Mouse (Mus musculus) forebrain, embryonic 12.5 days (tissue): ENCODE measurements around the gene Scaf1. TPM values are rescaled to one million over a fixed set of nuclear protein-coding genes. Genes with fewer than 3 reads are reported as not detected.
"Not testable (repeated sequence)": the region's sequence is repeated elsewhere in the genome, so short reads cannot be mapped to it uniquely, and the experiment has no call there.

Source experiments
- ATAC-seq: fragments of 200-750 bp; cut with Nextera tagmentation; 2 replicates; pipeline ENCODE4 v1.8.0; 2017; ENCODE audit warnings: moderate TSS enrichment; ENCODE audit not compliant: low FRiP score
- H3K27ac ChIP-seq: fragments of 300-500 bp; sonication (generic); 2 replicates; pipeline ENCODE4 v1.5.1; 2016; ENCODE audit warnings: mild to moderate bottlenecking
- H3K27me3 ChIP-seq: fragments of 300-500 bp; sonication (generic); 2 replicates; pipeline ENCODE4 v1.6.1; 2016; ENCODE audit warnings: mild to moderate bottlenecking
- H3K36me3 ChIP-seq: fragments of 300-500 bp; sonication (generic); replicated peaks from 2 replicates; pipeline ENCODE4 v1.6.1; 2016; ENCODE audit warnings: mild to moderate bottlenecking
- H3K4me1 ChIP-seq: fragments of 300-500 bp; sonication (generic); 2 replicates; pipeline ENCODE4 v1.6.1; 2016
- H3K4me2 ChIP-seq: fragments of 300-500 bp; sonication (generic); 2 replicates; pipeline ENCODE4 v1.6.1; 2016; ENCODE audit warnings: mild to moderate bottlenecking, moderate library complexity
- H3K4me3 ChIP-seq: fragments of 300-500 bp; sonication (generic); replicated peaks from 2 replicates; pipeline ENCODE4 v1.5.1; 2016; ENCODE audit warnings: mild to moderate bottlenecking
- H3K9ac ChIP-seq: fragments of 300-500 bp; sonication (generic); 2 replicates; pipeline ENCODE4 v1.6.1; 2016; ENCODE audit warnings: mild to moderate bottlenecking
- H3K9me3 ChIP-seq: fragments of 300-500 bp; sonication (generic); 2 replicates; pipeline ENCODE4 v1.6.1; 2016
- WGBS: fragments of 180-500 bp; shearing (Covaris S2); methylation state at CpG from one replicate; pipeline ENCODE4 v1.1.7; 2016; 5-methylcytosine and 5-hydroxymethylcytosine counted together
- polyA plus RNA-seq: library from polyadenylated mRNA; unstranded; fragments of >200 nt; fragmentation: Nextera tagmentation; extraction: Ambion mirVana; gene quantifications from 2 replicates; pipeline ENCODE4 v1.2.1, GENCODE M21; 2016

The Scaf1 gene
- polyA plus RNA-seq, 1 experiment from 2014 or later: 47.4 TPM

DNA sequence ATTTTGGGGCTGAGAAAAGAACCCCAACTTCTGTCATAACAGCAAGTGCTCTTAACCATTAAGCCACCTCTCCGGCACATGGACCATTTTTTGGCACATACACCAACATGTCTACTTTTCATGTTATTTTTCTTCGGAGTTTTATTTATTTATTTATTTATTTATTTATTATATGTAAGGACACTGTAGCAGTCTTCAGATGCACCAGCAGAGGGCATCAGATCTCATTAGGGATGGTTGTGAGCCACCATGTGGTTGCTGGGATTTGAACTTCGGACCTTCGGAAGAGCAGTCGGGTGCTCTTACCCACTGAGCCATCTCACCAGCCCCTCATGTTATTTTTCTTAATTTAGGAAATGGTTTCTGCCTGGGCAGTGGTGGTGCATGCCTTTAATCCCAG lies 7.5 kb upstream of the Scaf1 start:
- peaks cover 18% of the 10 kb centered on the region for H3K36me3 ChIP-seq
- peaks cover 19% of the 10 kb centered on the region for H3K27me3 ChIP-seq
- H3K4me2 ChIP-seq, H3K4me3 ChIP-seq, H3K9ac ChIP-seq, H3K4me1 ChIP-seq, H3K9me3 ChIP-seq, H3K27ac ChIP-seq, ATAC-seq: not testable (repeated sequence)
- 82% methylated on average over 5 of the region's 5 CpGs for WGBS

DNA sequence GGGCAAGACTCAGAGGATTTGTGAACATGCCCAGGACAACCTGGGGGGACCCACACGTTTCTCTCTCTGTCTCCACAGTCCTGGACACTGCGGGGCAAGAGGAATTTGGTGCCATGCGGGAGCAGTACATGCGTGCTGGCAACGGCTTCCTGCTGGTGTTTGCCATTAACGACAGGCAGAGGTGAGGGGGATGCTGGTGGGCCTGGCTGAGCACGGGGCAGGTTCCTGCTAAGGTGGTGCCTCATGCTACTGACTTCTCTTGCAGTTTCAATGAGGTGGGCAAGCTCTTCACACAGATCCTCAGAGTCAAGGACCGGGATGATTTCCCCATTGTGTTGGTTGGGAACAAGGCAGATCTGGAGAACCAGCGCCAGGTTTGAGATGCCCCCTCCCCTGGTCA lies 4.1 kb upstream of the Scaf1 start:
- WGBS: 82% methylated on average over 9 of the region's 9 CpGs
- Histone ChIP-seq H3K4me2 (no peak overlapping the region), H3K4me1 (peaks cover 15% of the 10 kb centered on the region), H3K27me3 (peaks cover 24% of the 10 kb centered on the region), H3K4me3 (no peak overlapping the region), H3K9me3 (no peaks in the 10 kb centered on the region), H3K36me3 (no peaks in the 10 kb centered on the region), H3K9ac (no peak overlapping the region), H3K27ac (no peak overlapping the region)
- no peak for ATAC-seq

DNA sequence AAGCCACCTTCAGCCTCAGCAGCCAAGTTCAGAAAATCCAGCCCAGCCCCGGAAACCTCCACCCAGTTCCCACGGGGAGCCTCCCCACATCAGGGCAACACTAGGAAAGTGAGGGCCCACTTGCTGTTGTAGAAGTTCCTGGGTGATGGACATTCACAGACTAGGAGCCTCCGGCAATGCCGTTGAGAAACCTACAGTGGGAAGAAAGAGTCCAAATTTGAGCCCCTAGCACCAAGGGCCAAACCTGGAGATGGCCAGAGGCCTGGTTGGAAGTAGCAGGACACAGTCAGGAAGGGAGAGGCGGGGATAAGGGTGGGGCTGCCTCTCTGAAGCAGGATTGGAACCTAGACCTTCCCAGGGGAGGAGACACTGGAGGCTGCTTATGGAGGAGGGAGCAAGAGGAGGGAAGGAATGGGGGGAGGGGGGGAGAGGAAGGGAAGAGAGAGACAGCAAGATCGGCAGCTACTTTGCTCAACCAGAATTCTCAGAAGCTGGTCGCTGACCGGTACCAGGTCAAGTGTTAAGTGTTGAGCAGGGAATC lies 2.9 kb upstream of the Scaf1 start:
- no peaks in the 10 kb centered on the region for H3K9me3 ChIP-seq
- no peak overlapping the region for H3K27ac ChIP-seq
- H3K4me2 ChIP-seq: no peak overlapping the region
- H3K4me3 ChIP-seq: no peak overlapping the region
- H3K27me3 ChIP-seq: peaks cover 24% of the 10 kb centered on the region
- H3K4me1 ChIP-seq: peaks cover 26% of the 10 kb centered on the region
- 0 out of 2 replicates have a peak overlapping the region, but pooled peaks have one; percentile 7 for H3K9ac ChIP-seq
- no peak for ATAC-seq
- H3K36me3 ChIP-seq: no peaks in the 10 kb centered on the region
- WGBS: 45% methylated on average over 8 of the region's 8 CpGs

DNA sequence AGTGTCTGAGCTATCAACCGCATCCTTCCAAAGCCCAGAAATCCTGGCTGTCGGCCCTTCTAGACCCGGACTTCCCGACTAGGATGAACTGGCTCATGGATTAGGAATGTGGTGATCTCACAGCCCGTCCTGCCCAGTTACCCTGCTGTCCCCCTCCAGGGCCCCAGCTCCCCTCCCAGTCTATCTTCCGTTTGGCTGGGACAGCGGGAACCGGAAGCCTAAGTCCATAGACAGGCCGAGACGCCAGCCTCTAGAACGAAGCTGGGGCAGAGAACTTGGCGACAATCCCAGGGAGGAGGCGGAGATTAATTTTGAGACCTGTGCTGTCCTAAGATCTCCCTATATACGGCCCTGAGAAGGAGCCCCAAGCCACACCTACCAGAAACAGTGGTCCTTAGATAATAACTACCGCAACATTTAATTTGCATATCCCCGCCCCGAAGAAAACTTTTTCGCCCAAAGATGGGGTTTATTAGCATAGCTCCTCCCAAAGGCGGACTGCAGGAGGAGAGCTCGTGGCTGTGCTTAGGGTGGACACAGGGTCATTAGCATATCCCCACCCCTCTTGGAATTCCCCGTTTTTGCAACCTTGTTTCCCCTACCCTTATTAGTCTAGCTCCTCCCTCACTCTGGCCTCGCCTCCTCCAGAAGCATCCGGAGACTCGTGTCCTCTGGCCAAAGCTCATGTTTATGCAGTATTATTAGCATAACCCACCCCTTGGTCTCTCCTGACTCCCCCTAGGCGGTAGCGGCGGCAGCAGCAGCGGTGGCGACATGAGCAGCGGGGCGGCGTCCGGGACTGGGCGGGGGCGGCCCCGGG lies 1.3 kb upstream of the Scaf1 start, which contains the start of gene Rras:
Gene Rras (plus strand): TSS at position 720 of the 820 bp plus-strand sequence.
- peak within 1 kb of the TSS; percentile 59 for H3K9ac ChIP-seq
- peak; percentile 81 for ATAC-seq
- H3K4me1 ChIP-seq: peaks cover 28% of the 10 kb centered on the region
- H3K4me2 ChIP-seq: peak within 1 kb of the TSS; percentile 94
- H3K4me3 ChIP-seq: peak within 1 kb of the TSS; percentile 95
- under 1% methylated on average over 36 of the region's 36 CpGs for WGBS
- H3K27ac ChIP-seq: peak within 1 kb of the TSS; percentile 91
- no peaks in the 10 kb centered on the region for H3K9me3 ChIP-seq
- H3K27me3 ChIP-seq: peaks cover 24% of the 10 kb centered on the region
- H3K36me3 ChIP-seq: peaks cover 16% of the 10 kb centered on the region

DNA sequence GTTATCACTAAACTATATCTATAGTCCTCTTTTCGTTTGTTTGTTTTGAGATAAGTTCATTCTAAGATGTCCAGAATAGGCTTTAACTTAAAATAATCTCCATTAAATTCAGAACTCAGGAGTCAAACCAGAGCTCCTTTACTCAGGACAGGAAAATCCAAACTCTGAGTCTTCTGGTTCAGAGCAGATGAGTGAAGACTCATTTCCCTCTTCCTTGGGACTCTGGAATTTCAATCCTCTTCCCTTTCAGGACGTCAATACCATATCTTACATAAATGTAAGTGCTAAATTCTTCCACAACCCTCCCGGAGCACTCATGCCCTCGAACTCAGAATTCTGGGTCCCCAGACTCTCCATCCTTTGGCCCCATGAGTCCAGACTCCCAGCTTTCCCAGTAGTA lies 598 bp upstream of the Scaf1 start:
- ATAC-seq: no peak
- WGBS: 4% methylated on average over 4 of the region's 4 CpGs
- peaks cover 23% of the 10 kb centered on the region for H3K36me3 ChIP-seq
- peak overlapping the region; percentile 95 for H3K4me3 ChIP-seq
- H3K9ac ChIP-seq: peak overlapping the region; percentile 57
- H3K9me3 ChIP-seq: no peaks in the 10 kb centered on the region
- peak overlapping the region; percentile 94 for H3K4me2 ChIP-seq
- H3K27me3 ChIP-seq: peaks cover 24% of the 10 kb centered on the region
- peak overlapping the region; percentile 91 for H3K27ac ChIP-seq
- peaks cover 28% of the 10 kb centered on the region for H3K4me1 ChIP-seq

DNA sequence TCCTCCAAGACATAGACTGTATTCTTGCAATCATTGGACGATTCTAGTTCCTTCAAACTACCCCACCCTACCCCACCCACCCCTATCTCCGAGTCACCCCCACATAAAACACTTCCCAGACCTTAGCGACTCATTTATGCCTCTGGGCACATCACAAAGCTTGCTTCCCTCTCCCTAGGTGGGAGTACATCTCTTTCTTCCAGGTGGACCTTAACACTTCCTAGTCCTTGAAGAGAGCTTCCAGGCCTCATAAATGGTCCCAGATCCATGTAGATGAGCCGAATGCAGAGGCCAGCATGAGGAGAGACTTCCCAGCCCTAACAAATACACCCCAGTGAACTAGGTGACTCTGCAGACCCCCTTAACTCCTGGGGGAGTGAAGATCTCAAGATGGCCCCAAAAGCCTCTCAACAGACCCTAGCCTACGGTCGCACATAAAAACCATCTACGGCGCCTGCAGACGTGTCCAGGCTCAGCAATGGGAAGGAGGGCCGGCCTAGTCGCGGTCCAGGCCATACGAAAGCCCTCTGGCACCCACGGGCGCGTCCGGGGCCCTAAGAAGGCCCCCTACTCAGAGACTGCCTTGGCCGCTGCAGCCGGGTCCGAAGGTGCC lies 713 bp downstream of the Scaf1 start:
- no peak for ATAC-seq
- peaks cover 33% of the 10 kb centered on the region for H3K36me3 ChIP-seq
- H3K9me3 ChIP-seq: no peaks in the 10 kb centered on the region
- peak overlapping the region; percentile 95 for H3K4me3 ChIP-seq
- peaks cover 28% of the 10 kb centered on the region for H3K4me1 ChIP-seq
- peak overlapping the region; percentile 79 for H3K4me2 ChIP-seq
- peak overlapping the region; percentile 83 for H3K27ac ChIP-seq
- 1% methylated on average over 20 of the region's 20 CpGs for WGBS
- H3K9ac ChIP-seq: peak overlapping the region; percentile 90
- H3K27me3 ChIP-seq: peaks cover 23% of the 10 kb centered on the region

DNA sequence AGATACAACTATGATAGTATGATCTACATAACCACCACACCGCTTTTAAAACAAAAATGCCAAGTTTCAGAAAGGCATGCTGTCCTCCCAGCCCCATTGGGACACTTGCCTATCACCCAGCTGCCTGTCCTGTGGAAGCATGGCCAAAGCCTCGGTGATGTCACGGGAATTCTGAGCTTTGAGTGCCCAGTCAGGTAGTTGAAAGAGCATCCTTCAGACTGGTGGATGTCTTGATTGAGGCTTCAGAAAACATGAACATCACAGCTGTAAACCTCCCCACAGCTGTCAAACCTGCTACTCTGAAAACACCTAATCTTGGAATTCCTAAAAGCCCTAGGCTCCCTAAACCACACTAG lies 2.1 kb downstream of the Scaf1 start:
- ATAC-seq: no peak
- no peaks in the 10 kb centered on the region for H3K9me3 ChIP-seq
- peaks cover 9% of the 10 kb centered on the region for H3K27me3 ChIP-seq
- peaks cover 28% of the 10 kb centered on the region for H3K4me1 ChIP-seq
- 94% methylated on average over 3 of the region's 3 CpGs for whole genome bisulfite sequencing
- no peak overlapping the region for H3K27ac ChIP-seq
- H3K4me2 ChIP-seq: 0 out of 2 replicates have a peak overlapping the region, but pooled peaks have one; percentile 79
- H3K4me3 ChIP-seq: no peak overlapping the region; the same call in 1 of the 2 replicates
- no peak overlapping the region for H3K9ac ChIP-seq
- peaks cover 46% of the 10 kb centered on the region for H3K36me3 ChIP-seq

DNA sequence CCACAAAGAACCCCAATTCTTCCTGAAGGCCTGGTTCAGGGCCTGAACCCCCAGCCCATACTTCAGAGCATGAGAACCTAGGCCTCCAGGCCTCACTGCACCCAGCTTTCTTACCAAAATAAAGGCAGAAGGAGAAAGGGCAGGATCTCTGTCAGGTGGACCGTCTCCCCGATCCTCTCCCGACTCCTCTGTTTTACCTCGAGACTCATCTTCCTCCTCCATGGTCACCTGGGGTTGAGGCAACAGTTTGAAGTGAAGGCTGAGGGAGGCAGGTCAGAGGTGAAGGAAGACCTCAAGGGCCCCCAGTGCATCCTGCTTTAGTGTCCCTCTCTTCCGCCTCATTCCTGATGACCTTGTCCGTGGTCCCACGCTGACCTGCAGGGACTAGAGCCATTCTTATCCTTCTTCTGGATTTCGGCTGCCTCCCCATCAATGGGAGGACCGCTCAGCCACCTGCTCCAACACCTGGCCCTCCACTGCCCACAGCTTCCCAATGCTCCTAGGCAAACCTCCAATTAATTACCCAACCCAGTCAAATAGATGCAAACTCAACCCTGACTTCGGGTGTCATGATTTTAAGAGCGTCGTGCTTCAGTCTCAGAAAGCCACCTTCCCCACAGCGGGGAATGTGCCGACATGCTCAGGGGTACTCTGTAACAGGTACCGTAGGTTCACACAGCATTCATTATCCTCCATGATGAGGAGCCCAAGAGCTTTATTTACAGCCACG lies 2.6 kb downstream of the Scaf1 start:
- Histone ChIP-seq H3K27me3 (0 out of 2 replicates have a peak, but pooled peaks cover 3% of the 10 kb centered on the region), H3K27ac (no peak overlapping the region), H3K4me3 (no peak overlapping the region), H3K4me1 (peaks cover 28% of the 10 kb centered on the region), H3K9me3 (no peaks in the 10 kb centered on the region), H3K4me2 (no peak overlapping the region), H3K9ac (no peak overlapping the region), H3K36me3 (peaks cover 52% of the 10 kb centered on the region)
- 96% methylated on average over 16 of the region's 16 CpGs for WGBS
- no peak for ATAC-seq

DNA sequence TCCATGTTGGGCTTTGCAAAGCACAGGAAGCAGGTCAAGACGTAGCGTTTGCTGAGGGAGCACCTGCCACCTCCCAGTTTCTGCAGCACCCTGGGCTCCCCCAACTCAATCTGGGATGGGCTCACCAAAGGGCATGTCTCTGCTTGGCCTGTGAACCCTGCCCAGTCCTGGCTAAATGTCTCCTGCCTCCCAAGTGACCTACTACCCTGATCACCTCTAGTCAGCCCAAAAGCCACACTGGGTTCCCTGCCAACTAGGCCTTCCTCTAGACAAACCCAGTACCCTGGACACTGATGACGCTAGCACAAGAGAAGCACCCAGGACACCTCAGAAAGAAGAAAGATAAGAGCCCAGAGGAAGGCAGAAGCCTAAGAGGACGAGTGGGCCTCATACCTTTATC lies 3.3 kb downstream of the Scaf1 start:
- Histone ChIP-seq H3K4me1 (peaks cover 22% of the 10 kb centered on the region), H3K4me3 (no peak overlapping the region), H3K9ac (no peak overlapping the region), H3K9me3 (no peaks in the 10 kb centered on the region), H3K4me2 (no peak overlapping the region), H3K27me3 (no peaks in the 10 kb centered on the region), H3K36me3 (peaks cover 59% of the 10 kb centered on the region), H3K27ac (no peak overlapping the region)
- no peak for ATAC-seq
- WGBS: 87% methylated on average over 4 of the region's 4 CpGs

DNA sequence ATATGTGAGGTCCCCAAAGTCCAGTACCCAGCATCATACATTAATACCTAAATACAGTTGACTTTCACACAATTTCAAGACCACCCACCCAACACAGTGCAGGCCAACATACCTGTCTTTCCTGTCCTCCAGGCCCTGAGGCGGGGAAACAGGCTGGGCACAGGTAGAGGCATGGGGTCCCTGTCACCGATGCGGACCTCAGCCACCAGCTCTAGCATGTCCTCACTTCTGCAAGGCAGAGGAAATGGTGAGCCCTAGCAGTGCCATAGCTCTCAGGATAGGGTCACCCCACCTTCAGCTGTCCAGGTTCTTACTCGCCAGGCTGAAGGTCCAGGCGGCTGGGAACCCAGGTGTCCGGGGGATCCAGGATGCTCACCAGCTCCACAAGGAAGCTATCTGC lies 4.2 kb downstream of the Scaf1 start:
- Histone ChIP-seq H3K4me3 (no peak overlapping the region), H3K36me3 (peaks cover 67% of the 10 kb centered on the region), H3K4me2 (no peak overlapping the region), H3K9ac (no peak overlapping the region), H3K9me3 (no peaks in the 10 kb centered on the region), H3K27ac (no peak overlapping the region), H3K27me3 (no peaks in the 10 kb centered on the region), H3K4me1 (peaks cover 19% of the 10 kb centered on the region)
- WGBS: 95% methylated on average over 6 of the region's 6 CpGs
- ATAC-seq: no peak

DNA sequence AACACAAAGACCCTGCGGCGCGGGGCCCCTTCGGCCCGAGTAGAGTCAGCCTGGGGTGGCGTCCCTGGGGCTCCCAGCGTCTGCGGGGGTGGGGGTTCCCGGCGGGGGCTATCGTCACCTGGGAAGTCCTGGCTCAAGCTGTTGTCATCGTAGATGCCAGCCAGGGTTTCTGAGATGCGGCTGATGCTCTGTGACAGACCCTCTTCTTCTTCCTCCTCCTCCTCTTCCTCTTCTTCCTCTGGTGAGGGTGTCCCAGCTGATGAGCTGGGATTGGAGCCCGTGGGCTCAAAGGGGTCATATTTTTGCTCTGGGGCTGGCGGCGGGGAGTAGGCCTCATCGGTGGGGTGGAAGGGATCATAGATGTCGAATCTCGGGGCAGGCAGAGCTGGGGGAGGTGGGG lies 7.8 kb downstream of the Scaf1 start:
- 96% methylated on average over 19 of the region's 19 CpGs for WGBS
- Histone ChIP-seq H3K27me3 (no peaks in the 10 kb centered on the region), H3K9ac (no peak overlapping the region), H3K4me1 (no peaks in the 10 kb centered on the region), H3K4me2 (no peak overlapping the region), H3K4me3 (no peak overlapping the region), H3K36me3 (peaks cover 95% of the 10 kb centered on the region), H3K9me3 (no peaks in the 10 kb centered on the region), H3K27ac (no peak overlapping the region)
- ATAC-seq: no peak

DNA sequence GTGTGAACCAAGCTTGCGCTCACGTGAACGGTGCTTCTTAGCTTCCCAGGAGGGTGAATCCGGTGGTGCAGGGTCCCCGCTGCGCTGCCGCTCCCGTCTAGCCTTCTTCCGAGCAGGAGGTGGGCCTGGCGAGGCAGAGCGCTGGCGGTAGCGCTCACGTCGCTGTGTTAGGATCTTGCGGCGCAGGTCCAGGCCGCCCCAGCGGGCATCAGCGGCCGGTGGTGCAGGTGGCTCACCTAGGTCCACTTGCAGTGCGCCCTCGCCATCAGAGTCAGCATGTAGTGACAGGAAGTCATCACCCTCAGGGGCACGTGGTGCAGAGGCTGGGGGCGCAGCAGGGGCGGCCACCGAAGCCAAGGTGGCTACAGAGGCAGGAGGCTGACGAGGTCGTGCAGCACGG lies 8.3 kb downstream of the Scaf1 start:
- H3K27ac ChIP-seq: no peak overlapping the region

More for the DNA sequence above, 8.3 kb downstream of the Scaf1 start:
- Histone ChIP-seq H3K9ac (no peak overlapping the region), H3K4me2 (no peak overlapping the region), H3K4me3 (no peak overlapping the region), H3K27me3 (no peaks in the 10 kb centered on the region), H3K9me3 (no peaks in the 10 kb centered on the region), H3K4me1 (no peaks in the 10 kb centered on the region), H3K36me3 (peaks cover 95% of the 10 kb centered on the region)
- 95% methylated on average over 30 of the region's 30 CpGs for WGBS
- ATAC-seq: no peak
